Mouse (Mus musculus): Measurements from ENCODE around the gene Prune2.

DNA sequence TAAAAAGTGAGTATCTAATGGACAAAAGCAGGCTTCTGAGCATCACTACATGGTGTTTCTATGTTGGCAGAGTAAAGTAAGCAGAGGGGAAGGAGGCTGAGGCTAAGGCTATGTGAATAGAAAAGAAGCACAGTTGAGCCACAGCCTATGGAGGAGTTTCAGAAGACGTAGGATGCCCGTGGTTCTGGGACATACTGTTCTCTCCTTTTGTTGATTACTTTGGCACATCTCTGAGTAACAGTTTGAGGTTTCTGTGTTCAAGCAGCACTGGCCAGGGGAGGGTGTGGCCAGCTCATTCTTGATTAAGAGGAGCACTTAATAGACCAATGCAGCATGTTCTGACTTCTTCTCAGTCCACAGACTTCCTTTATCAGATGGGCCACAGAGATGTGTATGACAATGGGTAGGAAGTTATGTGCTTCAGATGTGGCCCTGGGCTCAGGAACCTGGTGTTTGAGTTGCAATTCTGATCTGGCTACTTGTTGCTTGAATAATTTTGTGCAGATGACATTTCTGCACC is 7.1 kb upstream of the Prune2 start:
- TF ChIP-seq EP300 (IDR thresholded peaks at IDR 0.05) (no peak), CTCF (IDR thresholded peaks at IDR 0.05) (no peak)
